Mouse (Mus musculus) large intestine, adult 2 months (tissue): ENCODE measurements around the gene Lgr5. TPM values are rescaled to one million over a fixed set of nuclear protein-coding genes. Genes with fewer than 3 reads are reported as not detected.

ENCODE experiments used
- DNase-seq: peaks from one replicate; pipeline ENCODE4 v3.0.0-alpha.2; 2012; ENCODE audit warnings: low read depth, low spot score
- WGBS: fragments of 180-500 bp; shearing (Covaris S2); methylation state at CpG from one replicate; pipeline ENCODE4 v1.1.7; 2018; 5-methylcytosine and 5-hydroxymethylcytosine counted together
- polyA plus RNA-seq: library from polyadenylated mRNA; depleted of rRNA; stranded (reverse); fragments of >200 nt; gene quantifications from 2 replicates; pipeline ENCODE4 v1.2.3, GENCODE M21; 2012; rRNA removed

The Lgr5 gene
- polyA plus RNA-seq, 1 experiment, result 4.7 TPM

DNA sequence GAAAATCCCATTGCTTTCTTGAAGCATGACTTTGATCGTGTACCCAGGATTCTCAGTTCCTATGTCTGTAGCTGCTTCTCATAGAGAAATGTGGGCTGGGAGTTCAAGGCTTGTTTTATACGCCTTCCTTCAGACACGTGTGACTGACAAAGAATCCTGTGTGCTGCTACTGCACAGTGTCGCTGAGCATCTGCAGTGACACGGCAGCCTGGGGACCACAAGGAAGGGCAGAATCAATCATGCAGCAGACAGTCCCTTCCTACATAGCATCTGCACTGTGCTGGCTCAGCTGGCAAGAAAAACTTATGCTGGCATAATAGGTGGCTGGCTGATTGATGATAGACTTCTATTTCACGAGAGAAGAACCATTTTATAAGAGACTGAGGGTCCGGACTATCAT, 122.5 kb downstream of the Lgr5 start:
- WGBS, result 83% methylated on average over 7 of the region's 7 CpGs
- no peak for DNase-seq

DNA sequence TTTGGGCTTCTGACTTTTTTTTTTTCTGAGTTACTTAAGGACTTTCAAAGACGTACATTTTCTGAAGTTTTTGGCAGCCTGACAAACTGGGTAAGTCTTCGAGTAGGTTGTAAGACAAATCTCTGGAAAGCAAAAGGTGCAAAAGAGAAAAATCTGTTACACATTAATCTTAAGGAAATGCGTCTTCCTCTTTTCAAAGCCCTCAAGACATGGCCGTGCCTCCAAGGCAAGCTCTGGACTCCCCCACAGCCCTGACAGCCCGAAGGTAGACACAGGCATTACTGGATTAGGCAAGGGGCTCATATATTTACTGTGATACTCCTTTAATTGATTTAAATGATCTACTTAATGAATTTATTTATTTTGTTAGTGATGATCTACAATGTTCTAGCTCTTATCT, 124.9 kb downstream of the Lgr5 start:
- WGBS, result 76% methylated on average over 5 of the region's 5 CpGs
- no peak for DNase-seq

- WGBS, result 56% methylated on average over 6 of the region's 6 CpGs
- DNase-seq, result no peak
Observed at GRCm38 (mm10) chr10:115457368-115458021, 130.1 kb downstream of the Lgr5 start.

DNA sequence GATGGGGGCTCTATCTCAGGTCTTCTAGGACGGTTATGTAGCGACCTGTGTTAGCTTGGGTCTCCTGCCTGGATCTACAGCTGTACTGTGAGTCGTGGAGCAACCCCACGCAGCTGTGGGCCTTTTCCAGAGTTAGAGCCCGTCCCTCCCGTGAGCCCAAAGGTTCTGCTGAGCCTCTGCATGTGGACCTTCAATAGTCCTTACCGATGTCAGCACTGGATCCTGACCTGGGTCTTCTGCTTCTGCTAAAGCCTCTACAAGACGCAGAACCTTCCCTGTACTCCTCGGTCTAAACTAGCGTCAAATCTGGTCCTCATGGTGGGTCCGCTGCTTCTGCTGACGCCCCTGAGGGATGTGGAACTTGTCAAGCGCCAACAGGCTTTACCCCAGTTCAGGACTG, 139.0 kb downstream of the Lgr5 start:
- no peak for DNase-seq
- WGBS, result 92% methylated on average over 13 of the region's 13 CpGs

GRCm38 (mm10) chr10:115437286-115437685, 150.3 kb downstream of the Lgr5 start:
- DNase-seq, result no peak
- WGBS, result 92% methylated on average over 4 of the region's 4 CpGs

- 63% methylated on average over 2 of the region's 2 CpGs for WGBS
- DNase-seq, result no peak
Observed at GRCm38 (mm10) chr10:115425351-115425750, 162.2 kb downstream of the Lgr5 start.

GRCm38 (mm10) chr10:115421976-115422375, 165.6 kb downstream of the Lgr5 start:
- no peak for DNase-seq
- 90% methylated on average over 4 of the region's 4 CpGs for WGBS

- 78% methylated on average over 3 of the region's 3 CpGs for WGBS
- DNase-seq, result no peak
Observed at GRCm38 (mm10) chr10:115414056-115414455, 173.5 kb downstream of the Lgr5 start.

DNA sequence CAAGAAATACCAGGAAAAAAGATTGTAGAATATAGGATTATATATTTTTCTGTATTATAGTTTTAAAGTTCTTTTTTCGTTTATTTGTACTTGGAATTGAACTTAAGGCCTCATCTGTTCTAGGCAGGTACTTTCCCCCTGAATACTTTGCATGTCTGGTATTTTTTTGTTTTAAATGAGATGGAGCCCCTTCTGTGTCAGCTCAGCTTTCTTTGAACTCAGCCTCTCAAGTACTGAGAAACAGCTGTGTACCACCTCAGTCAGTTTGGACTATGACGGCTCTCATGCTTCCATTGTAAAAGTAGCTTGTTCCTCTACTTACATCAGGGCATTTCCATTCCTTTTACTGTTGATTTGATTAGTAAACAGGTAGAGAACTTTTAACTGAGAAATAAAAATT, 174.1 kb downstream of the Lgr5 start:
- WGBS, result 92% methylated on average over 2 of the region's 2 CpGs
- no peak for DNase-seq

GRCm38 (mm10) chr10:115406393-115406792, 181.2 kb downstream of the Lgr5 start:
- 62% methylated on average over 6 of the region's 6 CpGs for WGBS
- DNase-seq, result no peak

Other genes starting within 250 kb of the Lgr5 start
- 28.4 and 30.1 TPM in 2 replicates for gene Tmem19, start 225.3 kb downstream of the Lgr5 start, polyA plus RNA-seq
- gene Thap2, start 203.3 kb downstream of the Lgr5 start, polyA plus RNA-seq, result 3.0 and 4.5 TPM in 2 replicates
- 17.8 and 20.7 TPM in 2 replicates for gene Zfc3h1, start 202.8 kb downstream of the Lgr5 start, polyA plus RNA-seq
- not detected in 2 replicates for gene A930009A15Rik, start 17.8 kb downstream of the Lgr5 start, polyA plus RNA-seq
- gene Tspan8, start 229.1 kb upstream of the Lgr5 start, polyA plus RNA-seq, result 358 and 401 TPM in 2 replicates